Mouse (Mus musculus): ENCODE results near the gene Cep112. TPM values are rescaled to one million over a fixed set of nuclear protein-coding genes. Genes with fewer than 3 reads are reported as not detected.

The Cep112 gene
- total RNA-seq, 2 experiments from 2014 or later, result 11.5 to 11.8 TPM

DNA sequence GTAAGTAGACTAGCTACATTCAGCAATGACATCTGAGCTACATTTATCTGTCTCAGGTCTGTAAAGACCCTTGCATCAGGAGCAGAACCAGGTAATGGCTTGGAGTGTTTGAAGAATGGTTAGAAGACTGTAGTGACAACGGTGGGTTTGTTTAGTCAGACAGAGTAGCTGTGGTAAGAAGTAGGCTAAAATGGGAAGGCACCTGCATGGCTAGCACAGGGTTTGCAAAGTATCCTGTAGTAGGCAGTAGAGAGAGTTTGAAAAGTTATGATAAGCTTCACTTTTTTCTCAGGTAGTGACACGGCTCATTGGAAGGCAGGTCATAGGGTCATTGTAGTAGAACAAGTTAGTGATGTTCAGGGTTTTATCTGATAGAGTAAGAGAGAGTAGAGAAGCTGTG is 4.1 kb downstream of the Cep112 start:
- intact Hi-C loops (cut with DNase I), result no loop called here
- DNase-seq (ENCODE audit: low spot score), result no peak

DNA sequence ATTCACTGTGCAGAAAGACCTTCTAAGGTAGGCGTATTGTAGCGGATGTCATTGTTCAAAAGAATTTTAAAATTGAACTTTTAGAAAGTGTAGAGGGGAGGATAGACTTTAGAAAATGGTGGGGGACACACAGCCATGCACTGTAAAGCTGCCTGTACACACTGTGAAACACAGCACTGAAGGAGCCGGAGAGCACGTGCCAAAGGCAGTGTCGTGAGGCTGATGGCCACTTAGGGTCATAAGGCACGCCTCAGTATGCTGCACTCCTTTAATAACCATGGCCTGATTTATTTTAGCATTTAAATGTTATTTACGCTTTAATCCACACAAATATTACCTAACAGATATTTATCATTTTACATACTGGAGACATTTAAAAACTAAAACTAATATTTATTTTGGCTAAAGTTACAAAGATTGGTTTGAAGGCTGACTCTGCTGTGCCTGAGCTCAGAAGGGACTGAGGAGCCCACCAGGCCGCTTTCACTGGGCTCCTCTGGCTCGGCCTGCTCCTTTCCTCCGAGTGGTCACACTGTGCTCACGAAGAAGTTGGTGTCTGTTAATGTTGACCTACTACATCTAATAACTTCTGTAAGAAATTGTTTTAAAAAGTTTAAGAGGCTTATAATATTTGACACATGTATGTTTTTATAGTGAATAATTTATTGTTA is 19.0 kb downstream of the Cep112 start:
- DNase-seq (ENCODE audit: low spot score), result no peak
- intact Hi-C loops (cut with DNase I), result no loop called here

DNA sequence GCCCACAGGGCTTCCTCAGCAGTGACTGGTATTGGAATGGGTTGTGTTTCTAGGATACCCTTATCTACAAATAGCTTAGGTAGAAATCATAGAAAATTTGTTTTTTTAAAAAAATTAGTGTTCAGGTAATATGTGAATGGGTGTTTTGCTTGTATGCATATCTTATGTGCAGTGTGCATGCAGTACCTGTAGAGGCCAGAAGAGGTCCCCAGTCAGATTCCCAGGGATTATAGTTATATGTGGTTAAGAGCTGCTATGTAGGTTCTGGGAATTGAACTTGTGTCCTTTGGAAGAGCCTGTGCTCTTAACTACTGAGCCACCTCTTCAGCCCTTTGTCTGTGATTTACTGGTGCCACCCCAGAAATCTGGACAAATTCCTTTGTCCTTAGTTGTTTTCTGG is 22.2 kb downstream of the Cep112 start:
- DNase-seq (ENCODE audit: low spot score), result no peak
- intact Hi-C loops (cut with DNase I), result loop anchor here (5.0 kb wide), 1 partner anchor 730 kb away; no protein-coding TSS in a partner anchor

DNA sequence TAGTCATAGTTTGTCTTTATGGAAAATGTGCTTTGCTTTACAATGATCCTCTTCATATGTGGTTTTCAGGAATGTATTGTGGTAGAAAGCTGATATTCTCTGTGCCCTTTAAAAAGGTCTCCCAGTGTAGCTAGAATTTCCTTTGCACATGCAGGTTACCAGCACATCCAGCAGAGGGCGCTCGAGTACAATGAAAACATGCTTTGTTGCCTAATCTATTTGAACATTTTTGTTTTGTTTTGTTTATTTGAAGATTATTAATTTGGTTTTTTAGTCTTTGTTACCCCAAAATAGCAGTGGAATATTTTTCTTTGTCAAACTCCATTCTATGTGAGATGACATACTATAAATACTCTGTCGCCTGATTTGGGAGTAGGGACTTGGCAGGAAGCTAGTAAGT is 24.8 kb downstream of the Cep112 start:
- intact Hi-C loops (cut with DNase I), result loop anchor here (2.0 to 5.0 kb wide), 4 partner anchors 477 to 743 kb away; no protein-coding TSS in a partner anchor
- peak; percentile 11 for DNase-seq (ENCODE audit: low spot score)

DNA sequence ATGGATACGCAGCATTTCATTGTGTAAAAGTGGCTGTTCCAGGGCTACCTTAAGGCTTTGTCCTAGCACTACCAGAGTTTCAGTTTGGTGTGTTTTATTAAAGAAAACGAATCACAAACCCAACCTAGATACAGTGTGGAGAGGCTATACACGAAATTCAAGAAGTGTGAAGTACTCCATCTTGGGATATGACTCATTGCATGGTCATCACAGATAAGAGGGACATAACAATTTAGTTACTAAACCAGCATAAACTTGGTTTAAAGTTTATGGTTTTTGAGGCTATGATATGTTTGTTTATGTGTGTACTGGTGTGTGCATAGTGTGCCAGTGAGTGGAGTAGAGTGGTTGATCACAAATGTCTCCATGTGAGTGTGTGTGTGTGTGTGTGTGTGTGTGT is 34.6 kb downstream of the Cep112 start:
- no peak for DNase-seq (ENCODE audit: low spot score)
- intact Hi-C loops (cut with DNase I), result no loop called here

DNA sequence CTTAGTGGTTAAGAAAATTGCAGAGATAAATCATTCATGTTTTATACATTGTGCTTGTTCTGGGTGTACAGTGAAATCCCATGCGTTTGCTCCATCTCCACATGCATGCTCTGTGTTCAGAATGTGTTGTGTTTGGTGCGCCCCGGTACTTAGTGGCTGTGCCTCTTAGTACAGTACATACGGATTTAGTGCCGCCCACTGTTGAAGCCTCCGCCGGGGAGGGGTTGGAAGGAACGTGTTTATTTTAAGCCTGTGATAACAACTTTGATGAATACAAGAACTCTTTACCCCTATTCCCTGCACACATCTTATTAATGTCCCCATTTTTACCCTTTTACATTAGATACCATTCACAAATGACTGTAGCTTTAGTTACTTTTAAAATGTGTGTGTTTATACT is 39.1 kb downstream of the Cep112 start:
- intact Hi-C loops (cut with DNase I), result no loop called here
- DNase-seq (ENCODE audit: low spot score), result no peak

DNA sequence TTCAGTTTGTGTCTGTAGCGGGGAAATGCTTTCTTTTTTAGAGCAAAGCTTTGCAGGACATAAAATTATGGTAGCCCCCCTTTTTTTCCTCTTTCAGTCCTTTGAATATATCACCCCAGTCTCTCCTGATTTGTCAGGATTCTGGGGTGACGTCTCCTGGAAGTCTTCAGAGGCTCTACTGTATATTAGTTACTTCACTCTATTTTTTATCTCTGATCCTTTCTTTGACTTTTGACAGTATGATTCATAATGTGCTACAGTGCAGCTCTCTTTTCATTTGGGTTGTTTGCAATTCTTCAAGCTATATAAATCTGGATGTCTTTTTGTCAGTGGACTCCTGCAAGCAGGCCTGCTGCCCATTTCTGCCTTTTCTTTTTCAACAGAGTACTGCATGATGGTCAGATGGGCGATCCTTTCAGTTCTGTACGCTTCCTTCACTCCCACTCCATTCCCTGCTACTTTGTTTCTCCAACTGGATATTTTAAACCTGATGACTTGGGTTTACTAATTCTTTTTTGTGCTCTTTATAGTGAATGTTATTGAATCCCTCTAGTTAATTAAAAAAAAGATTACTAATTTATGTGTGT is 39.8 kb downstream of the Cep112 start:
- intact Hi-C loops (cut with DNase I), result no loop called here

DNA sequence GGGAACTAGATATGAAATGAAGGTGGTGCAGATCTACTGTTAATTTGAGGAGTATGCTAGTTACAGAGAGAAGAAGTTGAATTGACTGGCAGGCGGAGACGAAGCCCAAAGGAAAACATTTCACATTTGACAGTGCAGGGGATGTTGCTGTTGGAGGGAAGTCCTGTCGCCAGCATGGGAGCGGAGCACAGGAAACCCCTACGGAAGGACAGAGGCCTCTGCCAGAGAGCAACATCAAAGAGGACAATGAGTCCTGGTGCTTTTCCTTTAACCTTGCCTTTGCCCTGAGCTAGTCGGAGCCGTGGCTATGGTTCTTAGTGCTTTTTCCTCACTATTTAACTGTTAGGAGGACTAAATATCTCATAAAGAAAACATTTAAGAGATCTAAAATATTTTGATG is 50.7 kb downstream of the Cep112 start:
- intact Hi-C loops (cut with DNase I), result no loop called here
- no peak for DNase-seq (ENCODE audit: low spot score)

More for the DNA sequence above, 39.8 kb downstream of the Cep112 start:
- DNase-seq (ENCODE audit: low spot score), result no peak

DNA sequence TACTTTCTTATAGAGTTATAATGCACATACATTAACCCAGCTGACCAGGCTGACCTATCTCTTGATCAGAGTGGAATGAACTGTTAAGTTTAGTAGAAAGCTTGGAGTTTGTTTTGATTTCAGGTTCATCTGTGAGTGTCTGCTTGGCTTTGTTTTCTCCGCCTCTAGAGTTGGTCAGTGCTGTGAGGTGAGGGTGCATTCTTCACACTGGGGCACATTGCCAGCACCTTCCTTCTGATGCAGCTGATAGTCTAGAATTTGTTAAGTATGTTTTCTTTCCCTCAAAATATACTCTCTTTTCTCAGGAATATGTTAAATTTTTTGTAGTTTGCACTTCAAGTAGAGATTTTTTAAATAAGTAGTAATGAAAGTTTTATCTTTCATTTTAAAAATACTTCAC is 51.2 kb downstream of the Cep112 start:
- intact Hi-C loops (cut with DNase I), result no loop called here
- DNase-seq (ENCODE audit: low spot score), result no peak

DNA sequence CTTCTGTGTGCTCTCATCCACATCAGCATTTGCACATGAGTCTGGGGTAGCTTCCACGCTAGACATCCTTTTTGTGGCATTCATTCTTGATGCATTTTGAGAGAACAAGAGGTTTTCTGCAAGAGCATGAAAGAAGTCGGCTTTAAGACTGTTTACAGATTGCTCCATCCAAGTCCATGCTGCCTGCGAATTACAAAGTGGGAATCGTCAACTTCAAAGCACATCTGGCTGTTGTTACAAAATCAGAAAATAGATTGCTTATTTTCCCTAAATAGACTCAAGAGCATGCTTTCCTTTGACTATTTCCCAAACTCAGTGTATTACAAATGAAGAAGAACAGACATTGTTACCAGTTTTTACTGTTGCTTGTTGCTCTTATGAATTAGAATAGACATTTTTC is 59.0 kb downstream of the Cep112 start:
- DNase-seq (ENCODE audit: low spot score), result no peak
- intact Hi-C loops (cut with DNase I), result no loop called here

DNA sequence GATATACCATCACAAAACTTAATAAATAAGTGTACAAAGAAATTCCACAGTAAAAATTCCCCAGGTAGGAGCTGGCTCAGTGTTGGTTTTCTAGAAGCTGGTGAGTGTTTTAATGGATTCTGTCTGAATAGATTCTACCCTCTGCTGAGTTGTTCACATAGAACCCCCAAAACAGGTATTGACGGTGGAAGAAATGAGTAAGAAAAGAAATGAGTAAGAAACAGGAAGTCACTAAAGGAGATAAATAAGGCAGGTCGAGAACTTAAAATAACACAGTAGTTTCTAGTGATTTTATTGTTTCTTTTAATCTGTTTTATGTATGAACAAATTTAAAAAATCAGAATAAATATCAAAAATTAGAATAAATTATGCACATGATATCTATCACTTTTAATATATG is 63.3 kb downstream of the Cep112 start:
- intact Hi-C loops (cut with DNase I), result no loop called here
- DNase-seq (ENCODE audit: low spot score), result no peak

DNA sequence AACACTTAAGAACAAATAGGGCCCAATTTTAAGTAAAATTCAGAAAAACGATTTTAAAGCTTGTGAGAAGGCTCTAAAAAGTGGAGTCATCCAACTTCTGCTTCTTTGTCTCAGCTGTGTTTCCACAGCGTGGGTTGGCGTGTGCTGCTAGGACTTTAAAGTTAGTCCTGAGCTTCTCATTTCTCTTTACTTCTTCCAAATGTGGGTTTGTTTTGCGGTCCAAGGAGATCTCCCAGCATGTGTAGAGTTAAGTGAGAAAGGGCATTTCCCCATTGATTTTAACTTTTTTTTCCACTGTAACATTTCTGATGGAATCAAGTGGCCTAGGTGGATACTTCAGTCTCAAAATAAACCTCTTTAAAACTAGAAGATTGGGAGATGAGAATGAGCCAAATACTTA is 64.9 kb downstream of the Cep112 start:
- DNase-seq (ENCODE audit: low spot score), result no peak
- intact Hi-C loops (cut with DNase I), result no loop called here

DNA sequence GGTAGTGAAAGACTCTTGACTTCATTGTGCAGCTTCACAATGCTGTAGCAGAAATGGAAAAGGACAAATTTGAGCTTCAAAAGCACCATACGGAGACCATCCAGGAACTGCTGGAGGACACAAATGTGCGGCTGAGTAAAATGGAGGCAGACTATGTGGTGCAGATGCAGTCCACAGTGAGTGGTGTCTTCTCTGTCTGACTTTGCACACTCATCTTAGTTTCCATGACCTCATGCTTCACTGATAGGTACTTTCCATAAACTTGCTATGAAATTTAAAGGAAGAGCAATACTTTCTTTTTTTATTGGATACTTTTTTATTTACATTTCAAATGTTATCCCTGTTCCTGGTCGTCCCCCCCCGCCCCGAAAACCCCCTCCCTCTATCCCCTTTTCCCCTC is 83.2 kb downstream of the Cep112 start:
- intact Hi-C loops (cut with DNase I), result no loop called here
- no peak for DNase-seq (ENCODE audit: low spot score)

DNA sequence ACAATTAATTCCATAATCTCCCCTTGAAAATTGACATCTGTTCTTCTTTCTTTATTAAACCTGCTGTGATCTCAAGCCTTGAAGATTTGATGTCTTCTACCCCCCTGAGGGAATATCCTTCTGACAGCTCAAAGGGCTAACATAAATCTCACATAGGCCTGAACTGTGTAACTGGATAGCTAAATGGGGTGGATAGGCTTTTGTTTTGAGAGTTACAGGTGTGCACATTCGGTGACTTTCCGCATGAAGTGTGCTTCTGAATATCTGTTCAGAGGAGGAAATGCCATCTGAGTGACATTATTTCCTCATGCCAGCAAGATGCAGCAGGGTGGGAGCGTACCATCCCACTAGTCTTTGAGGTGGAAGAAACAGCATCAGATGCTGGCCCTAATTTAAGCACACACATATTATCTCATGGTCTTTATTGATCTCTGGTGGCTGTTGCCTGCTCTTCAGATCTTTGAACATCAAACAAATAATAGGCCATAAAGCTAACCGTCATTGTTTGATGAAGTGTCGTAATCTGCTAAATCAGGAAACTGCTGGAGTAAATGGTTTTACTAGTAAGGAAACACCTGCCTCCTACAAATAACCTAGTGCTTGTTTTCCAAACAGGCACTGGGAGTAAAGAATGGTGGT is 102.9 kb downstream of the Cep112 start:
- DNase-seq (ENCODE audit: low spot score), result no peak
- intact Hi-C loops (cut with DNase I), result no loop called here

DNA sequence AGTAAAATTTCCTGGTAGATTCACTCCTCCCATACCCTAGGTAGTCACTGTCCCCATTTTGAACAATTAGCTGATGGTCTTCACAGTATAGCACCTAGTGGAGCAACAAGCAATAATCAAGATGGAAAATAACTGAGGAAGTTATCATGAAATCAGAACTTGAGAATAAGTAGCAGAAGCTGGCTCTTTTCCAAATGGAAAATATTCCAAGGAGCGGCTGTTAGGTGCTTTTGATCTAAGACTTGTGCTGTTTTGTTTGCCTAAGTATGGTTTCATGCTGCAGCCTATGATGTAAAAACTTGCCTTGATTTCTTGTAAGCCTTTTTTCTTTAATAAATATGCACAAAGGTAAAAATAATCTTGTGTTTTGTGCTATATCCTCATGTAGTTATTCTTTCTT is 107.9 kb downstream of the Cep112 start:
- intact Hi-C loops (cut with DNase I), result no loop called here
- DNase-seq (ENCODE audit: low spot score), result no peak

DNA sequence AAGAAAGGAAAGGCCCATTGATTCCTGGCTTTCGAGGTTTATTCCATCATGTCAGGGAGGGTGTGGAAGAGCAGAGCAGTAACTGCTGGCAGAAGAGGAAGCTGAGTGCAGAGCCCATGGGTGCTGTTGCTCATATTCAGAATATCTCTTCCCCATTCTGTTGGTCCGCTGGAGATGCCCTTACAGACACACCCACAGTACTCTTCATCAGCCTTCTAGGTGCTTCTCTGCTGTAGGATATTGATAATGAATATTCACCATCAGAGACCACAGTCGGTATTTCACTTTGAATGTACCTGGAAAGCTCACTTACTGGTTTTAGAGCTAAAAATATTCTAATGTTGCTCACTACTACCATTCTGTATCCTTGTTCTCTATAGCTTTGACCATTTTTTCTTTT is 109.0 kb downstream of the Cep112 start:
- DNase-seq (ENCODE audit: low spot score), result no peak
- intact Hi-C loops (cut with DNase I), result no loop called here

DNA sequence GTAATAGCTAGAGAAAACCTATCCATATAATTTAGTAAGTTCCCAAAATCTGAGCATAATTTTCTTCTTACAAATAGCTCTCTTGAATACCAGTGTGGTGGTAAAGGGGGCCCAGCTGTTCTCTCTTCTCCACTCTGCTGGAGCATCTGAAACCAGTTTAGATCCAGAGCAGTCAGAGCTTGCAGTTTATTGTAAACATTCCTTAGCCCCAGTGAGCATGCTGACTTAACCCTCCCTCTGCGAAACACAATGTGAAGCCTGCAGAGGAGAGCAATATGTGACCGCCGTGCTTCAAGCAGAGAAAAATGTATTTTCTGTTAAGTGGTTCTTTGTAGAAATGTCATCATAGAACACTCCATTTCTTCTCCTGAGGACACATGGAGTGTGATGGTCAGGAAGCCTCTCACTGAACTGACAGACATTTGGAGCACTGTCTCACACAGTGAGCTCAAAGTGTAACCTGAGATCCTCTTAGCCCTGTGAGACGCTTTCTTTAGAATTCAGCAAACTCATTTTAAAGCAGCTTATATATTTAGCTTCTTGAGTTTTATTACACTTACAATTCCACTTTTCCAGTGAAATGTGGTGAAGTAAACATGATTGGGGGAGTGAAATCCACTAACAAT is 128.1 kb downstream of the Cep112 start:
- intact Hi-C loops (cut with DNase I), result no loop called here
- DNase-seq (ENCODE audit: low spot score), result no peak

DNA sequence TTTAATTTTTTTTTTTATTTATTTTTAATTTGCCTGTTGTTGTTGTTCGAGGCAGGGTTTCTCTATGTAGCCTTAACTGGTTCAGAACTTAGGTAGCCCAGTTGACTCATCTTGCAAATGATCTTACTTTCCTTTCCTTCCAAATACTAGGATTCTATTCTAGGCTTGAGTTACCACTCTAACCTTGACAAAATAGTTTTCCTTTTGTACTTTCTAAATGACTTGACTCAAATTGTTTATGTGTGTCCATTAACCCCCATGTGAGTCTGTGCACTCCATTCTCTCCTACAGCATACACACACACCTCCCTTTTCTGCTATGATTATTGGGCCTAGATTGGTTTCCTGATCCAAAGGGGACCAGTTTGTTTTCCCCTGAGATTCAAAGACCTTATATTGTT is 128.9 kb downstream of the Cep112 start:
- no peak for DNase-seq (ENCODE audit: low spot score)
- intact Hi-C loops (cut with DNase I), result no loop called here

DNA sequence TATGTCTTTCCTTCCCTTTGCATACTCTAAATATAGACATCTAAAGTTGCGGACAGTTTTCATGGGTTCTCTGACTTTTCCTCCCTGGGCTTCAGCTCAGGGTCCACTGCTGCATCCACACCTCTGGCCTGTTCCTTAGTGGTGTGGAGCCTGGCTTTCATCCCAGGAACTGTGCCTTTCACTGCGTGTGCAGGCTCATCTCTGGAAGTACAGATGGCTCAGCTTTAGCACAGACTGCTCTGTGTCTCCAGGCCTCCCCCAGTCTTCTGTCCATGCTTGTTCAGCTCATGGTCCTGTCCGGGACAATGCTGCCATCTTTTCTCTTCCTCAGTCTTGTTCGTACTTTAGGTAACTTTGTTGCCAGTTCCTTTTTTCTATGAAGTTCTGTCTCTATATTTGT is 133.6 kb downstream of the Cep112 start:
- intact Hi-C loops (cut with DNase I), result no loop called here

DNA sequence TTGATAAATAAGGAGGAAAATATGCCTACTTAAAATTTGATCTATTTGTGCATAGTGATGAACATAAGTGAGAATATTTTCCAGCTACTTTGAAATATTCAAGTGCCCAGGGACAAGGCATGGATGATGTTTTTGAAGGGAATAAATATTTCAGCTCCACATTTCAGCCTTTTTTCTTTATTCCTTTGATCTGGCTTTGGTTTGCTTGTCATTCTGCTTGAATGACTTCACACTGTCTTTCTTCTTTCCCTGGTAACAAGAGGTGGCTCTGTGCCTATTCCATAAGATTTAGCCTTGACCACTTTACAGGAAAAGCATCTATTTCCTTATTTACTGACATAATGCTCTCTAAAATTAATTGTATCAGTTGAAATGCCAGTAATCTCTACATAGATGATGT is 134.5 kb downstream of the Cep112 start:
- no peak for DNase-seq (ENCODE audit: low spot score)
- intact Hi-C loops (cut with DNase I), result no loop called here

More for the DNA sequence above, 133.6 kb downstream of the Cep112 start:
- no peak for DNase-seq (ENCODE audit: low spot score)

DNA sequence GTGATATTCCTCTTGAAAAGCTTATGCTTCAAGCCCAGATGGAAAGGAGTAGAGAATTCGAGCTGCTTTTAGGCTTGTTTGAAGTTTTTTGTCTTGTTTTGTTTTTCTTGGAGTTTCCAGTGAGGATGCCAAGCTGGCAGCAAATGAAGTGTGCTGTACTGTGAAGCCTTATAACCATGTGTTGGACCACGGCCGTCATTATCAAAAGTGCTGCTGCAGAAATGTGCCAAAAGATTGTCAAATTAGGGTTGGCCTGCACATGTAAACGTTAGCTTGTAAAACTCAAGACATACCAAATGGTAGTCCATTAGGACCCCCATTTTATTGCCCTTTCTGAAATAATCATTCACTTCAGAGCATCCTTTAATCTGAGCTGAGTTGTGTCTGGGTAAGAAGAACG is 137.1 kb downstream of the Cep112 start:
- intact Hi-C loops (cut with DNase I), result no loop called here
- DNase-seq (ENCODE audit: low spot score), result no peak
